Mouse (Mus musculus): ENCODE results near the gene Coq10b. TPM values are rescaled to one million over a fixed set of nuclear protein-coding genes. Genes with fewer than 3 reads are reported as not detected.
"Not testable (repeated sequence)": the region's sequence is repeated elsewhere in the genome, so short reads cannot be mapped to it uniquely, and the experiment has no call there.

Gene Coq10b
- 19.0 and 19.5 TPM in 2 replicates for polyA plus RNA-seq (2016; fragmentation: Nextera tagmentation; extraction: Ambion mirVana)

DNA sequence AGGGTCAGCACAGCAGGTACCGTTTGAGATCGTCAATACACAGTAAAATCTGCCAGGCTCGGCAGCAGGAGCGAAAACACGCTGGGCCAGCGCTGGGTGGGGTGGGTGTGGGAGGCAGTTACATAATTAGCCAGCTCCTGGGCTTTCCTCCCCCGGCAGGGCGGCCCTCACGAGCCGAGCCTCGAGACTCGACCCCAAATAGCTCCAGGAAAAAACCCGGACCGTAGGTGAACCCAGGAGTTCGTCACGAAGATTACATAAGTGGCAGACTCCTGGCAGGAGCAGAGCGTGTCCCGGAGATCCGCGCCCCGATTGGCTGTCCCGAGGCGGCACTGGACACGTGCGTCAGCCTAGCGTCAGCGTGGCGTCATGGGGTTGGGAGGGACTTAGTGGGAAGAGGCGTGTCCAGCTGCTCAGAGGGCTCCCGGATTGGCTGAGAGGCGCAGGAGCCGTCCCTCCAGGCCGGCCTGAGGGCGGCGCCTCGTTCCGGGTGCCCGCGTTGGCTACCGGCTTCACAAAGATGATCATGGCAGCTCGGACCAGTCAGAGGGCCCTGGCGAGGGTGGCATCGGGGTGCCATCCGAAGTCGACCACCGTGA lies at the start of gene Coq10b:
Gene Coq10b, plus strand, starts transcription at position 416 of the 599 bp plus-strand sequence.
- H3K4me1 ChIP-seq, result peaks cover 12% of the 10 kb centered on the region
- H3K36me3 ChIP-seq, result peaks cover 8% of the 10 kb centered on the region; the same call in 1 of the 2 replicates
- H3K4me3 ChIP-seq, result peak within 1 kb of the TSS; percentile 87
- H3K27me3 ChIP-seq (ENCODE audit: low read depth, poor library complexity, severe bottlenecking), result 0 out of 2 replicates have a peak, but pooled peaks cover 6% of the 10 kb centered on the region
- no peaks in the 10 kb centered on the region for H3K9me3 ChIP-seq (replicated peaks)
- under 1% methylated on average over 45 of the region's 46 CpGs for WGBS
- peak within 1 kb of the TSS; percentile 87 for H3K27ac ChIP-seq
- DNase-seq (ENCODE audit: low spot score), result peak; percentile 99

DNA sequence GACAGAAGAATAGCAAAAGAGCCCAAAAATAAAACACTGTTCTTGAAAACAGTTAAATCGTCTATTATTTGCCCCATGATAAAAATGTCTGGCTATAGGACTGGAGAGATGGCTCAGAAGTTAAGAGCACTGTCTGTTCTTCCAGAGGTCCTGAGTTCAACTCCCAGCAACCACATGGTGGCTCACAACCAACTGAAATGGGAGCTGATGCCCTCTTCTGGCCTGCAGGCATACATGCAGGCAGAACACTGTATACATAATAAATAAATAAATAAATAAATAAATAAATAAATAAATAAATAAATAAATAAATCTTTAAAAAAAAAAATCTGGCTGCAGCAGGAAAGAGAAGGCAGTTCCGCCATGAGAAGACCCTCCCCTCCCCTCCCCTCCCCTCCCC lies 44.3 kb upstream of the Coq10b start:
- not testable (repeated sequence) for H3K4me1 ChIP-seq; H3K9me3 ChIP-seq (replicated peaks); H3K4me3 ChIP-seq; H3K27ac ChIP-seq; DNase-seq (ENCODE audit: low spot score); H3K27me3 ChIP-seq (ENCODE audit: low read depth, poor library complexity, severe bottlenecking)
- H3K36me3 ChIP-seq, result peaks cover 99% of the 10 kb centered on the region
- 99% methylated on average over 2 of the region's 2 CpGs for WGBS

DNA sequence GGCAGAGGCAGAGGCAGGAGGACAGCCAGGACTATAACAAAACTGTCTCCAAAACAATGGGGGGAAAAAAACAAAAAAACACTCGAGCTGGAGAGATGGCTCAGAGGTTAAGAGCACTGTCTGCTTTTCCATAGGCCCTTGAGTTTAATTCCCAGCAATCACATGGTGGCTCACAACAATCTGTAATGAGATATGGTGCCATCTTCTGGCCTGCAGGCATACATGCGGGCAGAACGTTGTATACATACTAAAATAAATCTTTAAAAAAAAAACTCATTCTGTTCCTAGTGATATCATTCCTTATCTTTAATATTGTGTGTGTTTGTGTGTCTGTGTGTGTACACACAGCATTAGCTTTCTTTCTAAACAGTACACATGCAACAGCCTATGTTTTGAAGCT lies 40.1 kb upstream of the Coq10b start:
- Histone ChIP-seq H3K4me3 (no peak overlapping the region), H3K27me3 (ENCODE audit: low read depth, poor library complexity, severe bottlenecking) (no peaks in the 10 kb centered on the region), H3K27ac (no peak overlapping the region), H3K4me1 (no peaks in the 10 kb centered on the region), H3K36me3 (peaks cover 99% of the 10 kb centered on the region), H3K9me3 (replicated peaks) (no peaks in the 10 kb centered on the region)
- DNase-seq (ENCODE audit: low spot score), result no peak
- 73% methylated on average over 3 of the region's 3 CpGs for WGBS

DNA sequence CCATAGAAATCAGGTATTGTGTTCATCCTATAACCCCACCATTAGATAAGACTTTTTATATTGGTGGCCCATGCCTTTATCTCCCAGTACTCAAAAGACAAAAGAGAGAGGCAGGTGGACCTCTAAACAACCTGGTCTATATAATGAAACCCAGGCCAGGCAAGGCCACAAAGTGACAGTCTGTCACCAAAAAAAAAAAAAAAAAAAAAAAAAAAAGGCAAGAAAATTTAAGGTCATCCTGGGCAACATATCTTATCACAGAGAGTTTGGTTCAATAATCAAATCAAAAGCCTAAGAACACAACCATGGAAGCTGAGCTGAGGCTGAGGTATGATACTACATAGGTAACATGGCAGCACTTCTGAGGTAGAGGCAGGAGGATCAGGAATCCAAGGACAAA lies 30.7 kb upstream of the Coq10b start:
- peaks cover 61% of the 10 kb centered on the region for H3K36me3 ChIP-seq

DNA sequence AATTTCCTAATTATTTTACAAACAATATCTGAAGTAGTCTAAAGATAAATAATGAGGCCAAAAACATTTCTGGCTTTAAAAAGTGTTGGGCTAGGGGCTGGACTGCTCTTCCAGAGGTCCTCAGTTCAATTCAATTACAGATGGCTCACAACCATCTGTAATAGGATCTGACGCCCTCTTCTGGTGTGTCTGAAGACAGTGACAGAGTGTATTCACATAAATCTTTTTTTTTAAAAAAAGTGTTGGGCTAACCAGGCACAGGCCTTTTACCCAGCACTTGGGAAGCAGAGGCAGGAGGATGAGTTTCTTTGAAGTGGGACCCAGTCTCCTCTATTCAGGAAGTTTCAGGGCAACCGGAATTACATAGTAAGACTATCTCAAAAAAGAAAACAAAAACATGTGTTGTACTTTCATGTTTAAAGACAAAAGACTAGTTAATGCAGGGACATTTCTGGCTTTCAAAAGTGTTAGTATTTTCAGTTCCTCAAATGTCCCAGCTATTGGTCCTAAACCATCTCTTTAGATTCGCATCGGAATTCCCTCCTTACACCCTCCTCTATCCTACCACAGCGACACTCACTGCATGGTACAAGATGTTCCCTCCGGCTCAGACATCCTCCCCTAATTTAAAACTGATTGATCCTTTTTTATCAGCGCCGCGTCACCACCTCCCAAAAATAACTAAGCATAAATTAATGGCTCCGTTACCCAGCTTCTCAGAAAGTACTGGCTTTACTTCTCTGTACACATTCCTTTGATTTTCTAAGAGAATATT lies 26.7 kb upstream of the Coq10b start:
- peak overlapping the region; percentile 100 for H3K27ac ChIP-seq
- no peak for DNase-seq (ENCODE audit: low spot score)
- H3K9me3 ChIP-seq (replicated peaks), result no peaks in the 10 kb centered on the region
- peaks cover 34% of the 10 kb centered on the region for H3K36me3 ChIP-seq
- peaks cover 8% of the 10 kb centered on the region; the same call in 1 of the 2 replicates for H3K4me1 ChIP-seq
- peak overlapping the region; percentile 96 for H3K4me3 ChIP-seq
- H3K27me3 ChIP-seq (ENCODE audit: low read depth, poor library complexity, severe bottlenecking), result no peaks in the 10 kb centered on the region
- 21% methylated on average over 10 of the region's 10 CpGs for WGBS

More for the DNA sequence above, 30.7 kb upstream of the Coq10b start:
- Histone ChIP-seq H3K9me3 (replicated peaks) (no peaks in the 10 kb centered on the region), H3K27me3 (ENCODE audit: low read depth, poor library complexity, severe bottlenecking) (no peaks in the 10 kb centered on the region), H3K4me3 (no peak overlapping the region), H3K4me1 (peaks cover 5% of the 10 kb centered on the region; the same call in 1 of the 2 replicates), H3K27ac (no peak overlapping the region)
- DNase-seq (ENCODE audit: low spot score), result no peak

DNA sequence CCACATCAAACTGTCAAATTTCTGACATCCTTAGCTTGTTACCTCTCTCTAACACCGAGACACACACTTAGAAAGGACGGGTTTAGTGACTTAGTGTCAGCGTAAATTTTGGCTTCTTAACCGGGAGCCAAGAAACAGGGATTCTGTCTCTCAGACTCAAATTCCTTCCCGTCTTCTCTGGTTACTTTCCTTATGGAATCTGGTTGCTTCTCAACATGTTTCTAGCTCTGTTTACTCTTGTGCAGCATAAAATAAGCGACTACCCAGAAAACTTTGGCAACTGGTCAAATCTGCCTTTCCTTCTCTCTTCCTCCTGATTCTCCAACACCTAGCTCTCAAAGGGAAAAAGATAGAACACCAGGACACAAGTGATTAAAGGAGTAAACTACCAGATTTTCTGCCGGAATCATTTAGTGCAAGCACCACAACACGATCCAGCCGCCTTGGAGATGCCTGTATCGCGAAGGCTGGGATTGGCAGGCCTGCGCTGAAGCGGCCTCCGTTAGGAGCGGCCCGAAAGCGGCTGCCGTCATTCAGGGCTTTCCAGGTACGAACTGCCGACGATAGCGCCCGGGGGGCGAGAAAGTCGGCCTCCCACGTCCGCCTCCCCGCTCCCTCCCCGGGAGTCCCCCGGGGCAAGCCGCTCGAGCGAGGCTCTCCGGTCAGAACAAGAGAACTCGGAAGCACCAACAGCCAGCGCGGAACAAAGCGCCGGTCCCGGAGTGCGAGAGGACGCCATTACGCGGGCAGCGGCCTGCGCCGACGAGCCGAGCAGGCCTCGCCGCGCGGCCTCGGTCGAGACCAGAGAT lies 25.9 kb upstream of the Coq10b start:
- H3K27ac ChIP-seq, result peak overlapping the region; percentile 100
- peaks cover 8% of the 10 kb centered on the region; the same call in 1 of the 2 replicates for H3K4me1 ChIP-seq
- peak; percentile 81 for DNase-seq (ENCODE audit: low spot score)
- H3K36me3 ChIP-seq, result peaks cover 34% of the 10 kb centered on the region
- no peaks in the 10 kb centered on the region for H3K27me3 ChIP-seq (ENCODE audit: low read depth, poor library complexity, severe bottlenecking)
- H3K9me3 ChIP-seq (replicated peaks), result no peaks in the 10 kb centered on the region
- WGBS, result under 1% methylated on average over 55 of the region's 55 CpGs
- H3K4me3 ChIP-seq, result peak overlapping the region; percentile 96

DNA sequence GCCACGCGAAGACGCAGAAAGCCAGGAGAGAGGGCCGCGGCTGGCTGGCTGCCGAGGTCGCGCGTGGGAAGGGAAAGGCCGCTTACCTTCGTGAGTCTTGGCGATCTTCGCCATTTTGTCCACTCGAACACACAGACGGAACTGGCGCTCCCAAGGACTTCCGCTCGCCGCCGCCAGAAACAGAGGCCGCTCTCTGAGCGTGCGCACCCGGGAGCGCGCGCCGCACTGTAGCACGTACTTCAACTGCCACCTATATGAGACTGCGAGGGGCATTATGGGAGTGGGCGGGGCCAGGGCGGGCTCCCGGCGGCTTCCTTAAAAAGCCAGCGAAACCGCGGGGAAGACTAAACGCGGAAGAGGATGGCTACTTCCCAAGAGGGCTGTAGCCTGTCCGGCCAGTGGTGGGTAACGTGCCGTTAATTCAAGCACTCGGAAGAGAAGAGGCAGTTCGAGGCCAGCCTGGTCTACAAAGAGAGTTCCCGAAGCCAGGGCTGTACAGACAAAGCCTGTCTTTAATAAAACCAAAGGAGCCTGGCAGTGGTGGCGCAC lies 25.2 kb upstream of the Coq10b start, which contains the start of gene Sf3b1:
Gene Sf3b1, minus strand, starts transcription at position 229 of the 549 bp plus-strand sequence.
- Histone ChIP-seq H3K9me3 (replicated peaks) (no peaks in the 10 kb centered on the region), H3K27ac (peak within 1 kb of the TSS; percentile 100), H3K27me3 (ENCODE audit: low read depth, poor library complexity, severe bottlenecking) (no peaks in the 10 kb centered on the region), H3K4me3 (peak within 1 kb of the TSS; percentile 96), H3K36me3 (peaks cover 30% of the 10 kb centered on the region), H3K4me1 (peaks cover 8% of the 10 kb centered on the region; the same call in 1 of the 2 replicates)
- DNase-seq (ENCODE audit: low spot score), result peak; percentile 98
- WGBS, result 2% methylated on average over 46 of the region's 46 CpGs

DNA sequence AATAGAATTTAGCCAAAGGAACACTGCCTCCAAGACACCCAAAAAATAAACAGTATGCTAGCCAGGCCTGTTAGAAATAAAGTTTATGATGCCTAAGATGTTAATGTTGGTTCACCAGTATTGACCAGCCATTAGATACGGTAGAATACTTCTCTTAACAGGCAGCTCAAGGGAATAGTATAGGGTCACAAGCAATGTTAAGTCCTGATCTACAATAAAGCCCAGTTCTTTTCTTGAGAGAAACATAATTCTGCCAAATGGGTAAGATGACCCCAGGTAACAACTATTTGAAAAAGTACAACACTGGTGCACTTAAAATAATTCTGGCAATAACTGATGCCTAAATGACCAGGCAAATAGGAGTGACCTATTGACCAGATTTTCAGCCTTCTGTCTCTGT lies 24.6 kb upstream of the Coq10b start:
- peak overlapping the region; percentile 96 for H3K4me3 ChIP-seq
- WGBS, result 90% methylated on average over 1 of the region's 1 CpGs
- peaks cover 25% of the 10 kb centered on the region for H3K36me3 ChIP-seq
- H3K27ac ChIP-seq, result peak overlapping the region; percentile 100; the same call in 1 of the 2 replicates
- no peak for DNase-seq (ENCODE audit: low spot score)
- peaks cover 8% of the 10 kb centered on the region; the same call in 1 of the 2 replicates for H3K4me1 ChIP-seq
- no peaks in the 10 kb centered on the region for H3K27me3 ChIP-seq (ENCODE audit: low read depth, poor library complexity, severe bottlenecking)
- H3K9me3 ChIP-seq (replicated peaks), result no peaks in the 10 kb centered on the region

DNA sequence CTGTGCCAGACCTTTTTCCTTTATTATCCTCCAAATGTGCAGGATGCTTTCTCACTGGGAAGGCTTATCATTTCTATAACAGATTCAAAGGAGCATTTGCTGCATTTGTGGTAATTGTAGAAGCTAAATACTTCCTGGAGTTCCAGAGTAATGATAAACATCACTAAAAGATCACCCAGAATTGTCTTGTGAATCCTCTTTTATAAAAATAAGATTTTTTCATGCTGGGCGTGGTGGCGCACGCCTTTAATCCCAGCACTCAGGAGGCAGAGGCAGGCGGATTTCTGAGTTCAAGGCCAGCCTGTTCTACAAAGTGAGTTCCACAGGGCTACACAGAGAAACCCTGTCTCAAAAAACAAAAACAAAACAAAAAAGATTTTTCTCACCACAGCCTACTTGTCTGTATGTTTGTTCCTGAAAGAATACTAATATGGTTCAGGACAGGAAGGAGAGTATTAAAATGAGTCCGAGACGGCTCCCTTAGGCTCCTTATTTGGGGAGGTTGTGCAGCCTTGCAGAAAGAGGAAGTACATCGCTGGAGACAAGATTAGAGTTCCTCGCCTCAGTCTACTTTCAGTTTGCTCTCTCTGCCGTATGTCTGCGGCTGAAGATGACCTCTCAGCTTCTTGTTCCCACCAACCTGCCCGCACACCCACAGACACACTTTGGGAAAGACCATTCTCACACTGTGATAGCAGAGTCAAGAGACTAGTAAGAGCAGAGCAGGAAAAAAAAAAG lies 23.9 kb upstream of the Coq10b start:
- Histone ChIP-seq H3K4me3 (no peak overlapping the region), H3K27ac (no peak overlapping the region), H3K27me3 (ENCODE audit: low read depth, poor library complexity, severe bottlenecking) (no peaks in the 10 kb centered on the region), H3K36me3 (peaks cover 18% of the 10 kb centered on the region), H3K4me1 (peaks cover 8% of the 10 kb centered on the region; the same call in 1 of the 2 replicates), H3K9me3 (replicated peaks) (no peaks in the 10 kb centered on the region)
- DNase-seq (ENCODE audit: low spot score), result no peak
- WGBS, result 93% methylated on average over 11 of the region's 11 CpGs

DNA sequence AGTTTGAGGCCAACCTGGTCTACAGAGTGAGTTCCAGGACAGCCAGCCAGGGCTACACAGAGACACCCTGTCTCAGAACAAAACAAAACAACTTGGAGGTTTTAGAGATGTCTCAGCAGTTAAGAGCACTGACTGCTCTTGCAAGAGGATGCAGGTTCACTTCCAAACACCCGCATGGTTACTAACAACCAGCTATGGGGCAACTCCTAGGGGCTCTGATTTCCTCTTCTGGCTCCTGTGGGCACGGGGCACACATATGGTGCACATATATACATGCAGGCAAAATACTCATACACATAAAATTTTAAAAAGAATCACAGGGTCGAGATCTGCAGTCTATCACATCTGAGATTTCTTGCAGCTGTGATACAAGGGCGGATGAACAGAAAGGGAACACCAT lies 23.1 kb upstream of the Coq10b start:
- no peaks in the 10 kb centered on the region for H3K27me3 ChIP-seq (ENCODE audit: low read depth, poor library complexity, severe bottlenecking)
- peaks cover 11% of the 10 kb centered on the region for H3K36me3 ChIP-seq
- H3K27ac ChIP-seq, result no peak overlapping the region
- H3K4me3 ChIP-seq, result no peak overlapping the region
- no peak for DNase-seq (ENCODE audit: low spot score)
- no peaks in the 10 kb centered on the region for H3K9me3 ChIP-seq (replicated peaks)
- H3K4me1 ChIP-seq, result peaks cover 8% of the 10 kb centered on the region; the same call in 1 of the 2 replicates
- WGBS, result 79% methylated on average over 4 of the region's 4 CpGs

DNA sequence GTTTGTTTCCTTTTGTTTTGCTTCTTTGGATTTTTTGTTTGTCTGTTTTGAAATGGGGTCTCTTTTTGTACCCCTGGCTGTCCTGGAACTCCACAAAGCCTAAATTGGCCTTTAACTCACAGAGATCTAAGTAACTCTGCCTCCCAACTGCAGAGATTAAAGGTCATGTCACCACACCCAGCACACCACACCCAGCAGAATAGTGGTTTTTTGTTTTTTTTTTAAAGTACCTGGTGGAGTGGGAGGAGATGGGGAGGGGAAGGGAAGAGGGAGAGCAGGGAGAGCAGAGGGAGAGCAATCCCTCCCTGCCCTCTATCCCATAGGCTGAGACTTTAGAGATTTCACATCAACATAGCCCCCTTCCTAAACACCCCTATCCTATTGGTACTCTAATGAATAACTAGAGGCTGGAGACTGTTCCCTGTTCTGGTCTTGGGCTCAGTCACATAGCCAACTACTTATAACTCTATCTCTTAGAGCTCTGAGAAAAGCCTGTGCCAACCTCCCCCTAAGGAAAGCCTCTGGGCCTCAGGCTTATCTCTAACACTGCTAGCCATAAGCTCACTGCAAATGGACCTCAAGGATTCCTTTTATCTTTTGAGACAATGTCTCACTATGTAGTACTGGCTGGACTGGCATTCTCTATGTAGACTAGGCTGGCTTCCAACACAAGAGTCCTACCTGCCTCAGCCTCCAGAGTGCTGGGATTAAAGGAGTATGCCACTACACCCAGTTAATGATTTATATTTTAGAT lies 21.4 kb upstream of the Coq10b start:
- Histone ChIP-seq H3K4me1 (peaks cover 3% of the 10 kb centered on the region; the same call in 1 of the 2 replicates), H3K4me3 (no peak overlapping the region), H3K27me3 (ENCODE audit: low read depth, poor library complexity, severe bottlenecking) (no peaks in the 10 kb centered on the region), H3K9me3 (replicated peaks) (no peaks in the 10 kb centered on the region), H3K36me3 (no peaks in the 10 kb centered on the region), H3K27ac (no peak overlapping the region)
- no peak for DNase-seq (ENCODE audit: low spot score)

Measured in limb, embryonic 10.5 days (tissue).